Mouse (Mus musculus) embryonic fibroblast, embryonic 13.5 days (primary cell): ENCODE measurements at regions not wholly inside any gene's neighbourhood (a gene's known extent, or its start where the extent isn't known, plus 50 kb on each side); places are given as distances from the start of the nearest gene placed in this dataset.

Experiments used
- CTCF ChIP-seq: IDR thresholded peaks from 2 replicates; pipeline ENCODE4 v1.5.1; 2011; ENCODE audit warnings: mild to moderate bottlenecking, control low read depth, low read length, moderate library complexity, borderline replicate concordance; ENCODE audit not compliant: insufficient read depth
- POLR2A ChIP-seq: IDR thresholded peaks from 2 replicates; pipeline ENCODE4 v1.6.1; 2011; ENCODE audit warnings: low read depth, mild to moderate bottlenecking, control low read depth, low read length, moderate library complexity

- TF ChIP-seq CTCF (no peak), POLR2A (no peak)
Measured at GRCm38 (mm10) chr2:169412361-169412760, 175.2 kb downstream of the Gm11011 start.
